Mouse (Mus musculus): Measurements from ENCODE around the gene 3110009E18Rik.

DNA sequence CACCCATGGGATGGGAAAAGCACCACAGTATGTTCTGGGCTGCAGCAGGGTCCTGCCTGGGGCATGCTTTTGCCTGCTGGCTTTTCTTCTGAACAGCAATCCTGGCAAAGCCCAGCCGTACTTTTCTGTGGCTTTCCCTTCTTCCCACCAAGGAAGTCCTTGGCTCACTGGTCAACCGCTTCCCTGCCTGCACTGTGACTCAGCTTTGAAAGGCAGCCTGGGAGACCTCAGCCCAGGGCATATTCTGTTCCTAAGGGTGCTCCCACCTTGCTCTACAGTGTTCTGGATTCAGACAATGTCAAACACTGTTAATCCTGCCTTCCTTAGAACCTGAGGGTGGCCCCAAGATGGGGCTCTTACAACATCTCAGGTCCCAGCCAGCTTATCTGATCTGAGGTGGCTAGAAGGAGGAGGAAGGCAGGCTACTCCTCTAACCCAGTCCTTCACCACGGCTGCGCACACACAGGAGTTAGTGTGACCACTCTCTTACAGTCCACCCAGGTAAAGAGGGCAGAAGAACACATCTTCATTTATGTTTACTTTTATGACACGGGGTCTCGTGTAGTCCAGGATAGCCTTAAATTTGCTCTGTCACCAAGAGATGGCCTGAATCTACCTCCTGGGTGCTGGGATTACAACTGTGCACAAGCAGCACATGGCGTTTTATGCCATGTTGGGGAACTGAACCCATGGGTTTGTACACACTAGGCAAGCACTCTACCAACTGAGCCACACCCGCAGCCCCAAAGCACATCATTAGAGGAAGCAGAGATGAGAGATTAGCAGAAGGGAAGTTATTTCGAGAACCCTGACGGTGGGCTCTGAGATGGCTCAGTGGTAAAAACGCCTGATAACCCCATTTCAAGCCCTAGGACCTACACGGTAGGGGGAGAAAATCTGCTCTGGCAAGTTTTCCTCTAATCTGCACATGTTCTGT lies 8.5 kb upstream of the 3110009E18Rik start:
- no peak for TF ChIP-seq CTCF (IDR thresholded peaks at IDR 0.05; ENCODE audit: borderline replicate concordance, control insufficient read depth, extremely low read depth, insufficient read depth, low read length, poor library complexity)
- no peak for TF ChIP-seq POLR2A (IDR thresholded peaks at IDR 0.05; ENCODE audit: control insufficient read depth, extremely low read depth, insufficient read depth, low read length, poor library complexity)
